Mouse (Mus musculus): ENCODE data around the gene Tmem104.
A peak's percentile ranks its signal among the peaks of the same experiment; 100 is the strongest.

Tmem104 gene

GRCm38 (mm10) chr11:115187224-115187639, at the start of gene Tmem104:
Tmem104 (plus strand) TSS chr11:115187487.
- peak; percentile 100 for DNase-seq

- DNase-seq: peak; percentile 8
Measured at GRCm38 (mm10) chr11:115138597-115139262, 48.6 kb upstream of the Tmem104 start.

DNA sequence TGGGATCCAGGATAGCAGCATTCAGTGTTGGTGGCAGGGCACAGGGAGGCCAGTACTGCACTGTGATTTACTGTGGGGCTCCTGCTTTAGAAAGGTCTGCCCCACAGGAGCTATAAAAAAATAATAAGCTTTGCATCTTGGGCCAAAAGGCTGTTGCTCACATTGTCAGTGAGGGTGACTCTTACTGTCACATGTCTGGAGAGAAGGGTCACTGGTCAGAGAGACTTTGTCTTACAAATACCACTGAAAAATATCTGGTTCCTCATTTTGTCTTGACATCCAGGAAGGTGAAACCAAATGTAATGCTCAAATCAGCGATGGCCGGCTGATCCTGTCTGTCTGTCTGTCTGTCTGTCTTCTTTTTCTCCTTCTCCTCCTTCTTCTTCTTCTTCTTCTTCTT, 45.3 kb upstream of the Tmem104 start:
- no peak for DNase-seq

GRCm38 (mm10) chr11:115147813-115148212, 39.5 kb upstream of the Tmem104 start:
- DNase-seq: no peak

DNA sequence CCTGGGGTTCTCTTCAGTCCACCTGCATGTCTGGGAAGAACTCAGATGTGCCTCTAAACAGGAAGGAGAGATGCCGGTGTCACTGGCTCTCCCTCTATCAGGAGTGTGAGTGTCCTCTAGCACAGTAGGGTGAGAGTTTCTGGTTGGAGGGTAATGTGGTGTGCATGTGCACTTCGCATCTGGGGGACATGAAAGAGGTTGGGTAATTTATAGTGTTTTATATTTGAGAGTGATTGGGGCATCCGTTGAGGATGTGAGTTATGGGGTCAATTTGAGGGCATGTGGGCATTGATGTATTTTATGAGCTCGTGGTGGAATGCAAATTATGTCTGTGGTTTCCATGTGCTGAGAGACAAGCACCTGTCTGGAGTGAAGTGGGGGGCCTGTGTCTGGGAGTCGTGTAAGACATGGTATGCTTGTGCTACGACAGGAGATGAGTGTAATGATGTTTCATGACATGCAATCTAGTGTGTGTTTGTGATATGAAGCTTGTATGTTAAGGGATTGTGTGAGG, 36.5 kb upstream of the Tmem104 start:
- no peak for DNase-seq

DNA sequence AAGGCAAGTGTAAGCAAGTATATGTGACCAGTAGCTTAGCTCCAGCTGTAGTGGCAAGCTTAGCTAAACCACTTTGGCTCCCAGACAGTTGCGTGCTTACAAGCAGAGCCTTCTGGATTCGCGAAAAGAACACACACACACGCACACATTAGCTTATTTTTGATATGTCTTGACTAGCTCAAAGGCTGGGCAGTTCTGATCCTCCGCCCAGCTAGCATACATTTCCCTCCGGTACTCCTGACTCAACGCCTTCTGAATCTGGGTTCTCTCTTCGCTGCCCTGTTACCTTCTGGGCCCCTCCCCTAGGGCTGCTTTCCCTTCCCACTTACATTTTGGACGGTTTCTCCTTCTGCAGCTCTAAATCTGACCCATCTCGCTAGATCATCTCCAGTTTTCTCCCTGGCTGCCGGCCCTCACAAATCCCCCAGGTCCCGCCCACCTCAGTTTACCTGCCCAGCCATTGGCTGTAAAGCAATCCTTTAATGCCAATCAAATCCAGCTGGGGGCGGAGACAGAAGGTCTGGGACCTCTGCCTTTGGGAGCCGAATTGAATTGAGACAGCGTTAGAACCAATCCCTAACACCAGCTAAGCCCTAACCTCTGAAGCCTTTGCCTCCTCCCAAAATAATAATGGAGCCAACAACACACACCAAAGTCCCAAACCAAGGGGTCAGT, 35.4 kb upstream of the Tmem104 start:
- DNase-seq: peak; percentile 64

DNA sequence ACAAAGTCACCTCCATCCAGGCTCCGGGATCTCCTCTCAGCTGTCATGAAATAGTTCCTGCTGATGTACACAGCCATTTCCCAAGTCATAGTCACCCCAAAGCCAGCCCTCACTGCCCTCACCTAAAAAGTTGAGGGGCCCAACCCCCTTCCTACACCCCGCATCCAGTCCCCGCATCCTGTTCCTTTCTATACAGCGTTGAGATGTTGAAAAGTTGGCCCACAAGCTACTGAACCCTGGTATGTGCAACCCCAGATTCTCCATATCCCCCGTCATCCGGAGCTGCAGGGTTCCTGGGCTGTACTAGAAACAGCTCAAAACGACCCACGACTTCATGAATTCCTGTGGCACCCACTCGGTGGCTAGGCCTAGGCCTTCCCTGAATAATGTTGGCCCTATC, 34.2 kb upstream of the Tmem104 start:
- DNase-seq: no peak

DNA sequence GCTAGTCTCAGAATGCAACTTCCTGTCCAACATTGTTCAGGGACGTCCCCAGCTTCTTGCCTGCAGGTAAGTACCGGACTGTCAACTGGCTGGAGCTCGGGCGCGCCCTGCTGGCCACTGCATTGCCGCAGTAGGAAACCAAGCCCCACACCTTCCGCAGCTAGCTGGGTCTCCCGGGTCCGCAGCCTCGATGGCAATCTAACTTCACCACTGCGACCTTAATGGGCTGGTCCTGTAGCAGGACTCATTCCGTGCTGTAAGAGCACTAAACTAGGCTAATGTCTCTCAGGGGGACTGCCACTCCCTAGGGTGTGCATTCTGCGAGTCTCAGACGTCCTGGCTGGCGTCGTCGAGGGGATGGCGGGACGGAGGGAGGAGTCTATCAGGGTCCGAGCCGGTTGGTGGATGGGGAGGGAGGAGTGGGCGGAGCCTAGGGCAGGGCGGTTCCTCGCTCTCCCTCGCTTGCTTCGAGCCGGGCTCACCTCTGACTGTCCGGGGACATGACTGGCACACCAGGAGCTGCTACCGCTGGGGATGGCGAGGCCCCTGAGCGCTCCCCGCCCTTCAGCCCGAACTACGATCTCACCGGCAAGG, 33.5 kb upstream of the Tmem104 start:
- peak; percentile 94 for DNase-seq

DNA sequence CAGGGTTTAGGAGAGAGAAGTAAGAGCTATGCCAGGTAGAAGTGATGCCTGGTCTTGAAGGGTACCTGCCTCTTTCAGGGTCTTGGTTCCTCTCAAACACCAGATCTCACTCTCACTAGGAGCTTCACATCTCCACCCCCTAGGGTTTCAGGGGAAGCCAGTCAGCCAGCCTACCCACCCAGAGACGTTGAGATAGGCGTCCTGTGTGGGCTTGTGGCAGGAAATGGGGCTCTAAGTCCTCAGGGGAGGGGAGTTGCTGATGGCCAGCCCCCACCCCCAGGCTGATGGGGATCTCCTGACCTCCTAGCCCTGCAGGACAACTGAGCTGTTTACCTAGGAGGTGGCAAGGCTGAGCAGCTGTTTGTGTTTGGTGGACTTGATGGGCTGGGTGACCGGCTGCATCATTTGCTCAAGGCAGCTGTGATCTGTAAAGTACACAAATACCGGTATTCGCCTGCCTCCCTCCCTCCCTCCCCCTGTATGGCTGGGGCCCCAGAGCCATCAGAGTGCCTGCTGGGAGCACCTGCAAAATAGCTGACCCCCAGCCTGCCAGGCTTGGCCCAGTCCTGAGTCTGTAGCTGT, 32.1 kb upstream of the Tmem104 start:
- peak; percentile 77 for DNase-seq

DNA sequence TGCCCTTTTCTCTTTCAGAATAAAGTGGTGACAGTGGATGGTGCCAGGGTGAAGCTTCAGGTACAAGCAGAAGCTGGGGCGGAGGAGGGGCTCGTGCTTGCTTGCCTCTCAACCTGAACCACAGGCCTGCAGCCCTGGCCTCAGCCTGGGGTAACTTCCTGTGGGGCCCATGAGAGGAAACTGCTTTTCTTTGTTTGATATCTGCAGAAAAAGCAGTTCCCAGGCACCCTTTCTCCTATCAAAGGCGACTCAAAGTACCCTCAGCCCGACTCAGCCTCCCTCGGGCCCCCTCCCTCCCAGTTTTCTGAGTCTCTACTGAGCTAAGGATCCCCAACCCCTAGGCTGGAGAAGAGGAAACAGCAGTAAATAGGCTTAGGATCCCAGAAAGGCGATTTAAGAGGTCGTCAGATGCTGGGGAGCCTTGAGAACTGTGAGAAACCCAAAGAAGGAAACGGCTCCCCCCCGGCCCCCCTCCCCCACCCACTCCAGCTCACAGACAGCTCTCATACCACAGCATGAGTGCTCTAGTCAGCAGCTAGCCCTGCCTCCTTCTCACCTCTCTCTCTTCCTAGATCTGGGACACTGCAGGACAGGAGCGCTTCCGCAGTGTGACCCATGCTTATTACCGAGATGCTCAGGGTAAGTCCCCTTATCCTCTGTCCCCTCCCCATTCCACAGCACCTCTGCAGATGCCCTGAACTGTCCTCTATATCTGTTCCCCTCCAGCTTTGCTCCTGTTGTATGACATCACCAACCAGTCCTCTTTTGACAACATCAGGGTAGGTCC, 29.2 kb upstream of the Tmem104 start:
- peak; percentile 91 for DNase-seq

DNA sequence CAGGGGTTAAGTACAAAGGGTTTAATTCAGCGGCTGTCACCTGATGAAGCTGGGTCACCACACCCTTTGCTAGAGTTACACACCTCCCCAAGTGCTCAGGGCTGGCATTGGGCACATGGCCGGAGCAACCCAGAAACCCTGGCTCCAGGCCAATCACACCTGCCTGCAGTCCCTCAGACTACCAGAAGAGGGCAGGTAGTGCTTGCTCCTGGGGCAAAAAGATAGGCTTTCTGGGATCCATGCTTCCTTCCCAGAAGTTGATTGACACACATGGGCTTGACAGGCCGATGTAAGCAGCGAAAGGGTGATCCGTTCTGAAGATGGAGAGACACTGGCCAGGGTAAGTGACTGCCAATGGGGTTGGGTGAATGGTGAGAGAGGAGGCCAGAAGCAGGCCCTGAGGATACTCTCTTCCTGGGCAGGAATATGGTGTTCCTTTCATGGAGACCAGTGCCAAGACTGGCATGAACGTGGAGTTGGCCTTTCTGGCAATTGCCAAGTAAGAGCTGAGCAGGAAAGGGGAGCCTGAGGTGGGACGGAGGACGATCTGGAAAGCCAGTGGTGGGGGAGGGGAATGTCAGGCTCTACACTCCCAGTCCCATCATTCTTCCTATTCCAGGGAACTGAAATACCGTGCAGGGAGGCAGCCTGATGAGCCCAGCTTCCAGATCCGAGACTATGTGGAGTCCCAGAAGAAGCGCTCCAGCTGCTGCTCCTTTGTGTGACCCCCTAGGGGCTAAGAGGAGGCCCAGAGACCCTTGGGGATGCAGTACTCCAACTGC, 27.1 kb upstream of the Tmem104 start:
- peak; percentile 75 for DNase-seq

- peak; percentile 93 for DNase-seq
Measured at GRCm38 (mm10) chr11:115160883-115161577, 26.3 kb upstream of the Tmem104 start.

DNA sequence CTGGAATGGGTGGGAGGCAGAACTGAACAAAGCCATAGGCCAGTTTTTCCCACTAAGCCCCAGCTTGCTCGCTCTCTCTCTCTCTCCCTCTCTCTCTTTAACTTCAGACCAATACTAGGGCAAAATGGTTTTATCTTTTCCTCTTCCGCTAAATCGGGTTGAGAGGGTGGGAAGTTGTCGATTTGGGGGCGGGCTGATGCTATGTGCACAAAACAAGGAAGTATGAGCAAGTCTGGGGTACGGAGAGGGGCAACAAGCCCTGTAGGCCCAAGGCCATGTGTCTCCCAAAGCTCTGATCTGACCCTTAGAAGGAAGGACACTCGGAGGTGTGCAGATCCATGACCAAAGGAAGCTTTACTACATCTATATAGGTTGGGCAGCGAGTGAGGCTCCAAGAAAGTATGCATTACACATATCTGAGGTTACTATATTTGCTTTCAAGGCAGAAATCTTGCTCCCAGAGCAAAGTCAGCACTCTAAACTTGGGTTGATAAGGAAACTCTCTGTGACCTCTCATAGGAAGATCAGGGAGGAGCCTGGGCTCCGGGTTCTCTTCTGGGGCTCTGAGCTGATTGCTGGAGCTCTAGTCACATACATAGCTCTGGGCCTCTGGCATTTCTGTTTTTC, 25.6 kb upstream of the Tmem104 start:
- DNase-seq: peak; percentile 75

DNA sequence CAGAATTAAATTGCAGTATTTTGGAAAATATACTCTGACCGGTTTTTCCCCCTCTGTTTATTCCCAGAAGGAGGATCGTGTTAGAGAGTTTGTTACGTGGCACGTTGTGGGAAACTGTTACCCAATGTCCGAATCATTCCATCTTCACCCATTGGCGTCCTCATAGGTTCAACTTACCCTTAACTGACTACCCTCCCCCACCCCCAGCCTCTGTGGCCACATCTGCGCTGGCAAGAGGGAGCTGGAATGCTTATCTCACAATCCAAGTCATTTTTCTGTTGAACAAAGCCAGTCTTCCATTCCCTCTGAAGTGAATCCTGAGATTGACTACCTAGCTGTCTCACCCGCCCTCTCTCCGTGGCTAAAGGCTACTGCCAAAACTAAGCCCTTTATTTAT, 25.1 kb upstream of the Tmem104 start:
- no peak for DNase-seq

- DNase-seq: peak; percentile 100
Measured at GRCm38 (mm10) chr11:115162832-115163480, 24.3 kb upstream of the Tmem104 start, which contains the start of gene Slc9a3r1. Slc9a3r1 (plus strand) TSS chr11:115163341.

GRCm38 (mm10) chr11:115163568-115164150, 23.6 kb upstream of the Tmem104 start:
- peak; percentile 86 for DNase-seq

DNA sequence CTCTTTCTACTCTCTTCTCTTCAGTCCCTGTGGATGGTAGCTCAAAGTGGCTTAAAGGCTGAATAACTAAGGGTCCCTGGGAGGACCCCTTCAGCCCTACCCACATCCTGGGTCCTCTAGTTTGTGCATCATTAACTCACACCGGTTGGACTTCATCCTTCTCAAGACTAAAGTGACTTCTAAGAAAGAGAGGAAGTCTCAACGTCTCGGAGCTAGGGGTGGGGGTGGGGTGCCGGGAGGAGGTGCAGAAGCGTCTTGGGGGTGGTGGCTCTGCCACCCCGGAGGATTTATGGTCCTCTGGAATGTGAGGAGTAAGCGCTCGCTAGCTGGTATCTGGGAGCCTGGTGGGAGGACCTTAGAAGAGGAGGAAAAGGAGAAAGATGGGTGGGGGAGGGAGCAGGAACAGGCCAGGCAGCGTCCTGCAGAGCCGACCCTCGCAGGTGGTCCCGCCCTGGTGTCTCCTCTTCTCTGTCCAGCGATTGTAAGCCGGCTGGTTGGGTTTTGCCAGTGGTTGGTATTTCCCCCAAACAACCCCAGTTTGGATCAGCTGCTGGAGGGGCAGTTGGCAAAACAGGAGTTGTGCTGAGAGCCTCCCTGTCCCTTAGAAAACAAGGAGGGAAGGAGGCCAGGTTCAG, 22.8 kb upstream of the Tmem104 start:
- DNase-seq: no peak

DNA sequence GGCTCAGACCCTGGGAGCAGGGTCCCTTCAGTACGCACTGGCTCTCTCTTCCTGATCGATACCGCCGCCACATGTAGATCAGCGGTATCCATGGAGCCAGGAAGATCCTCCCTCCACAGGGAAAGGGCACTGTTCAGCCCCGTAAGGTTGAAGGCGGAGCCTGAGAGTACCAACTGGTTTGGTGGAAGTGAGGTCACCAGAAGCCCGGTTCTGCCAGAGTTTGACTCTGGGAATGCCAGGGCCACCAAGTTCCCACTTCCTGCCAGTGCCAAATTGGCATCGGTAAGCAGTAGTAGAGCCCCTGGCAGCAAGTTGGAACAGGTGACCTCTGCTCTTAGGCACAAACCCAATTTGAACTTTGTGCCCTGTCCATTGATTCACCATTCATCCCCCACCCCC, 22.3 kb upstream of the Tmem104 start:
- DNase-seq: peak; percentile 33

DNA sequence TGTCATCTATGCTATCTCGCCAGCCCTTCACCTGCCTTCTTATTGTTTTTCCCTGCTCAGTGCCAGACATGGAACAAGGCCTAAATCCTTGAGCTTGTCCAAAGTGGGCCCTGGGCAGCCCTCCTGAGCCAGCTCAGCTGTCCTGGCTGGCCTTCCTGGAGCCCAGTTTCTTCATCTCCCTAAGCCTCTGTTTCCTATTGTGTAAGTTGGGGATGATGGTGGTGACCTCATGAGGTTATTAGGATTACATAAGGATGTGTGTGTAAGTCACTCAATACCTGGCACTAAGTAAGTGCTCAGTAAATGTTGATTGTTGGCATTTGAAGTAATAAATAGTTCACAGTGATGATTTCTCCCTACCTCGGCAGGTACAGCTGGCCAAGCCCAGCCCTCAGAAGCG, 20.5 kb upstream of the Tmem104 start:
- no peak for DNase-seq

Data from thymus, postnatal 14 days (tissue).